In genomic region chr7:62407803-62408202, GRCm38 (mm10) we compare ENCODE assay signal across 27 mouse cellular contexts. TPM values are rescaled to one million over a fixed set of nuclear protein-coding genes. Genes with fewer than 3 reads are reported as not detected.
DNase-seq lines count a peak whose midpoint lies in the region; ATAC-seq and TF ChIP-seq lines count a peak whose summit lies in the region.
"Had no signal": no experiment of that assay in that cellular context is flagged by ENCODE, and none has a peak within 500 bp of the region (broad histone marks: within the 10 kb centered on the region; RNA-seq: fewer than 3 reads in every experiment).

No protein-coding gene starts in this region.

- H3K9me3 ChIP-seq in forebrain, embryonic 11.5 days (ENCODE audit: control insufficient read depth, low read length) = no peaks in the 10 kb centered on the region
- H3K9me3 ChIP-seq in forebrain, embryonic 14.5 days (replicated peaks; ENCODE audit: control insufficient read depth, low read length) = no peaks in the 10 kb centered on the region; the same call in 1 of the 2 replicates
- H3K9me3 ChIP-seq in hindbrain, embryonic 11.5 days (ENCODE audit: control insufficient read depth, low read length) = no peaks in the 10 kb centered on the region
- 0 out of 2 replicates have a peak, but pooled peaks cover 4% of the 10 kb centered on the region for H3K9me3 ChIP-seq in hindbrain, embryonic 12.5 days (replicated peaks)
- H3K9me3 ChIP-seq in midbrain, embryonic 12.5 days = no peaks in the 10 kb centered on the region
- H3K9me3 ChIP-seq in midbrain, postnatal 0 days (ENCODE audit: low read length) = 0 out of 2 replicates have a peak, but pooled peaks cover 4% of the 10 kb centered on the region
- H3K9me3 ChIP-seq: heart, embryonic 10.5 days had no signal

- H3K4me1 ChIP-seq in forebrain, embryonic 11.5 days (replicated peaks; ENCODE audit: control insufficient read depth, insufficient read depth, low read length) = peaks cover 4% of the 10 kb centered on the region; the same call in 1 of the 2 replicates
- no peaks in the 10 kb centered on the region for H3K4me1 ChIP-seq in forebrain, embryonic 14.5 days (ENCODE audit: control insufficient read depth, insufficient read depth, low read length)
- H3K4me1 ChIP-seq in hindbrain, embryonic 11.5 days (replicated peaks; ENCODE audit: control insufficient read depth, insufficient read depth, low read length) = 0 out of 2 replicates have a peak, but pooled peaks cover 2% of the 10 kb centered on the region
- peaks cover 6% of the 10 kb centered on the region; the same call in 1 of the 2 replicates for H3K4me1 ChIP-seq in hindbrain, embryonic 12.5 days
- H3K4me1 ChIP-seq in midbrain, embryonic 12.5 days = peaks cover 25% of the 10 kb centered on the region; the same call in 1 of the 2 replicates
- no peaks in the 10 kb centered on the region for H3K4me1 ChIP-seq in midbrain, postnatal 0 days (ENCODE audit: insufficient read depth, low read length)
- H3K4me1 ChIP-seq: heart, embryonic 10.5 days; heart, embryonic 13.5 days had no signal

- no peak for TF ChIP-seq CTCF in midbrain, postnatal 0 days (IDR thresholded peaks at IDR 0.05)

- no peak overlapping the region for H3K9ac ChIP-seq in forebrain, embryonic 11.5 days (ENCODE audit: low read length)
- H3K9ac ChIP-seq in forebrain, embryonic 14.5 days (ENCODE audit: low read length) = no peak overlapping the region
- no peak overlapping the region for H3K9ac ChIP-seq in hindbrain, embryonic 11.5 days (ENCODE audit: low read depth, low read length)
- no peak overlapping the region for H3K9ac ChIP-seq in hindbrain, embryonic 12.5 days
- H3K9ac ChIP-seq in midbrain, embryonic 12.5 days (replicated peaks) = no peak overlapping the region
- H3K9ac ChIP-seq in midbrain, postnatal 0 days (replicated peaks; ENCODE audit: low read length, poor library complexity, severe bottlenecking) = no peak overlapping the region
- H3K9ac ChIP-seq: heart, embryonic 13.5 days; hindbrain, embryonic 14.5 days had no signal

- DNase-seq in forebrain, embryonic 11.5 days (ENCODE audit: low spot score) = no peak
- no peak for DNase-seq in forebrain, embryonic 14.5 days (ENCODE audit: low spot score)
- DNase-seq in hindbrain, embryonic 11.5 days (ENCODE audit: low spot score) = peak; percentile 26
- no peak for DNase-seq in midbrain, postnatal 0 days (ENCODE audit: low spot score)
- DNase-seq: adrenal gland, adult 2 months; adrenal gland, postnatal 14 days; cerebellum, adult 11 months; cerebellum, adult 2 months; cerebellum, adult 9-11 months; cerebellum, postnatal 25 days; gastrocnemius, postnatal 10 days; gastrocnemius, postnatal 36 days; heart, adult 2 months; heart, postnatal 14 days; heart, postnatal 4 days had no signal

- peak overlapping the region; percentile 71; the same call in 1 of the 2 replicates for H3K27ac ChIP-seq in forebrain, embryonic 11.5 days (ENCODE audit: low read depth, low read length)
- no peak overlapping the region for H3K27ac ChIP-seq in forebrain, embryonic 14.5 days (ENCODE audit: low read depth, low read length)
- H3K27ac ChIP-seq in hindbrain, embryonic 11.5 days (ENCODE audit: low read depth, low read length) = no peak overlapping the region
- no peak overlapping the region for H3K27ac ChIP-seq in hindbrain, embryonic 12.5 days
- H3K27ac ChIP-seq in midbrain, embryonic 12.5 days (replicated peaks) = no peak overlapping the region
- no peak overlapping the region for H3K27ac ChIP-seq in midbrain, postnatal 0 days (ENCODE audit: low read depth, low read length)
- H3K27ac ChIP-seq: forebrain, embryonic 13.5 days; heart, adult 2 months; heart, embryonic 10.5 days; heart, embryonic 13.5 days; hindbrain, embryonic 14.5 days had no signal

- no peak overlapping the region for H3K4me3 ChIP-seq in forebrain, embryonic 11.5 days (ENCODE audit: low read depth, low read length)
- no peak overlapping the region for H3K4me3 ChIP-seq in forebrain, embryonic 14.5 days (ENCODE audit: low read depth, low read length)
- H3K4me3 ChIP-seq in hindbrain, embryonic 11.5 days (ENCODE audit: low read depth, low read length) = no peak overlapping the region
- H3K4me3 ChIP-seq in hindbrain, embryonic 12.5 days = no peak overlapping the region
- no peak overlapping the region for H3K4me3 ChIP-seq in midbrain, embryonic 12.5 days
- no peak overlapping the region for H3K4me3 ChIP-seq in midbrain, postnatal 0 days (ENCODE audit: low read depth, low read length)
- H3K4me3 ChIP-seq: heart, adult 2 months; heart, embryonic 10.5 days; heart, embryonic 13.5 days had no signal

- peak overlapping the region; percentile 15; the same call in 1 of the 2 replicates for H3K4me2 ChIP-seq in forebrain, embryonic 11.5 days (ENCODE audit: low read depth, low read length, severe bottlenecking)
- H3K4me2 ChIP-seq in forebrain, embryonic 14.5 days (ENCODE audit: low read length) = no peak overlapping the region
- no peak overlapping the region for H3K4me2 ChIP-seq in hindbrain, embryonic 11.5 days (replicated peaks; ENCODE audit: low read depth, low read length)
- no peak overlapping the region for H3K4me2 ChIP-seq in hindbrain, embryonic 12.5 days (replicated peaks)
- 0 out of 2 replicates have a peak overlapping the region, but pooled peaks have one; percentile 2 for H3K4me2 ChIP-seq in midbrain, embryonic 12.5 days (replicated peaks)
- H3K4me2 ChIP-seq in midbrain, postnatal 0 days (ENCODE audit: low read depth, low read length, poor library complexity, severe bottlenecking) = no peak overlapping the region

- no peaks in the 10 kb centered on the region for H3K27me3 ChIP-seq in forebrain, embryonic 11.5 days (ENCODE audit: control insufficient read depth, insufficient read depth, low read length)
- no peaks in the 10 kb centered on the region for H3K27me3 ChIP-seq in forebrain, embryonic 14.5 days (replicated peaks; ENCODE audit: control insufficient read depth, insufficient read depth, low read length)
- H3K27me3 ChIP-seq in hindbrain, embryonic 11.5 days (ENCODE audit: control insufficient read depth, insufficient read depth, low read length) = no peaks in the 10 kb centered on the region
- no peaks in the 10 kb centered on the region for H3K27me3 ChIP-seq in hindbrain, embryonic 12.5 days
- no peaks in the 10 kb centered on the region for H3K27me3 ChIP-seq in midbrain, embryonic 12.5 days
- H3K27me3 ChIP-seq in midbrain, postnatal 0 days (ENCODE audit: insufficient read depth, low read length) = no peaks in the 10 kb centered on the region
- H3K27me3 ChIP-seq: forebrain, embryonic 13.5 days had no signal

- WGBS in forebrain, embryonic 11.5 days = 34% methylated on average over 3 of the region's 3 CpGs
- 32% methylated on average over 3 of the region's 3 CpGs for WGBS in forebrain, embryonic 14.5 days
- WGBS in hindbrain, embryonic 11.5 days = 35% methylated on average over 3 of the region's 3 CpGs
- WGBS in hindbrain, embryonic 12.5 days = 40% methylated on average over 3 of the region's 3 CpGs
- WGBS in midbrain, embryonic 12.5 days = 30% methylated on average over 3 of the region's 3 CpGs
- WGBS in midbrain, postnatal 0 days = 41% methylated on average over 3 of the region's 3 CpGs

- peak; percentile 58; the same call in 1 of the 2 replicates for ATAC-seq in forebrain, embryonic 11.5 days (replicated peaks; ENCODE audit: low FRiP score)
- no peak for ATAC-seq in forebrain, embryonic 14.5 days
- no peak for ATAC-seq in hindbrain, embryonic 11.5 days (ENCODE audit: low FRiP score)
- no peak for ATAC-seq in hindbrain, embryonic 12.5 days (ENCODE audit: low FRiP score)
- peak; percentile 64; the same call in 1 of the 2 replicates for ATAC-seq in midbrain, embryonic 12.5 days (ENCODE audit: low FRiP score, low read depth)
- no peak for ATAC-seq in midbrain, postnatal 0 days (ENCODE audit: low FRiP score)
- ATAC-seq: CD4-positive, CD25-positive, alpha-beta regulatory T cell, adult 4 months; forebrain, embryonic 13.5 days; intestine, postnatal 0 days had no signal

- no peaks in the 10 kb centered on the region for H3K36me3 ChIP-seq in forebrain, embryonic 11.5 days (ENCODE audit: control insufficient read depth, insufficient read depth, low read length)
- no peaks in the 10 kb centered on the region for H3K36me3 ChIP-seq in forebrain, embryonic 14.5 days (ENCODE audit: control insufficient read depth, insufficient read depth, low read length)
- H3K36me3 ChIP-seq in hindbrain, embryonic 11.5 days (ENCODE audit: control insufficient read depth, insufficient read depth, low read length) = no peaks in the 10 kb centered on the region
- H3K36me3 ChIP-seq in hindbrain, embryonic 12.5 days = no peaks in the 10 kb centered on the region
- no peaks in the 10 kb centered on the region for H3K36me3 ChIP-seq in midbrain, embryonic 12.5 days
- no peaks in the 10 kb centered on the region for H3K36me3 ChIP-seq in midbrain, postnatal 0 days (ENCODE audit: insufficient read depth, low read length)
- H3K36me3 ChIP-seq: heart, embryonic 10.5 days; heart, embryonic 13.5 days had no signal

RNA-seq across cellular contexts. Expression of gene Mkrn3, which starts 12.1 kb away (rescaled TPM):
- polyA plus RNA-seq in forebrain, embryonic 11.5 days (2014; fragmentation: Nextera tagmentation; extraction: Ambion mirVana) = 19.3 and 20.7 TPM in 2 replicates
- polyA plus RNA-seq in forebrain, embryonic 14.5 days (2014; fragmentation: Nextera tagmentation; extraction: Ambion mirVana) = 20.0 and 23.7 TPM in 2 replicates
- 16.6 and 17.5 TPM in 2 replicates for polyA plus RNA-seq in hindbrain, embryonic 11.5 days (2014; fragmentation: Nextera tagmentation; extraction: Ambion mirVana)
- polyA plus RNA-seq in hindbrain, embryonic 12.5 days (2016; fragmentation: Nextera tagmentation; extraction: Ambion mirVana) = 19.1 and 21.0 TPM in 2 replicates
- 25.2 and 26.4 TPM in 2 replicates for polyA plus RNA-seq in midbrain, embryonic 12.5 days (2016; fragmentation: Nextera tagmentation; extraction: Ambion mirVana)
- 39.5 and 42.4 TPM in 2 replicates for total RNA-seq in midbrain, postnatal 0 days (2014; rRNA removed)
- 30.9 and 31.5 TPM in 2 replicates for polyA plus RNA-seq in midbrain, postnatal 0 days (2015; fragmentation: Nextera tagmentation; extraction: Ambion mirVana)
- total RNA-seq: MEL had no signal
- polyA plus RNA-seq: CD4-positive, CD25-positive, alpha-beta regulatory T cell, adult 4 months had no signal

RNA-seq across cellular contexts. Expression of gene Magel2, which starts 31.0 kb away (rescaled TPM):
- 12.5 and 13.9 TPM in 2 replicates for polyA plus RNA-seq in forebrain, embryonic 11.5 days (2014; fragmentation: Nextera tagmentation; extraction: Ambion mirVana)
- polyA plus RNA-seq in forebrain, embryonic 14.5 days (2014; fragmentation: Nextera tagmentation; extraction: Ambion mirVana) = 11.8 and 14.0 TPM in 2 replicates
- polyA plus RNA-seq in hindbrain, embryonic 11.5 days (2014; fragmentation: Nextera tagmentation; extraction: Ambion mirVana) = 9.5 and 11.3 TPM in 2 replicates
- 17.5 and 18.0 TPM in 2 replicates for polyA plus RNA-seq in hindbrain, embryonic 12.5 days (2016; fragmentation: Nextera tagmentation; extraction: Ambion mirVana)
- 14.6 and 20.2 TPM in 2 replicates for polyA plus RNA-seq in midbrain, embryonic 12.5 days (2016; fragmentation: Nextera tagmentation; extraction: Ambion mirVana)
- total RNA-seq in midbrain, postnatal 0 days (2014; rRNA removed) = 22.1 and 26.5 TPM in 2 replicates
- polyA plus RNA-seq in midbrain, postnatal 0 days (2015; fragmentation: Nextera tagmentation; extraction: Ambion mirVana) = 19.3 and 25.4 TPM in 2 replicates
- total RNA-seq: common myeloid progenitor, adult 5-6 weeks; gastrocnemius, adult 18-20 months; gastrocnemius, postnatal 36 days; granulocyte monocyte progenitor cell, adult 5-6 weeks; heart, adult 2 months; heart, postnatal 14 days; MEL had no signal
- polyA plus RNA-seq: CD4-positive, CD25-positive, alpha-beta regulatory T cell, adult 4 months had no signal

RNA-seq across cellular contexts. Expression of gene Peg12, which starts 56.5 kb away (rescaled TPM):
- polyA plus RNA-seq in forebrain, embryonic 11.5 days (2014; fragmentation: Nextera tagmentation; extraction: Ambion mirVana) = 105 and 108 TPM in 2 replicates
- 18.9 and 25.5 TPM in 2 replicates for polyA plus RNA-seq in forebrain, embryonic 14.5 days (2014; fragmentation: Nextera tagmentation; extraction: Ambion mirVana)
- polyA plus RNA-seq in hindbrain, embryonic 11.5 days (2014; fragmentation: Nextera tagmentation; extraction: Ambion mirVana) = 70.1 and 74.3 TPM in 2 replicates
- 47.3 and 48.5 TPM in 2 replicates for polyA plus RNA-seq in hindbrain, embryonic 12.5 days (2016; fragmentation: Nextera tagmentation; extraction: Ambion mirVana)
- polyA plus RNA-seq in midbrain, embryonic 12.5 days (2016; fragmentation: Nextera tagmentation; extraction: Ambion mirVana) = 67.3 and 74.3 TPM in 2 replicates
- total RNA-seq in midbrain, postnatal 0 days (2014; rRNA removed) = 4.6 and 5.7 TPM in 2 replicates
- 6.0 and 6.6 TPM in 2 replicates for polyA plus RNA-seq in midbrain, postnatal 0 days (2015; fragmentation: Nextera tagmentation; extraction: Ambion mirVana)
- total RNA-seq: MEL had no signal
- polyA plus RNA-seq: CD4-positive, CD25-positive, alpha-beta regulatory T cell, adult 4 months had no signal

Comparison
In these comparisons a context has a peak if more than half of its experiments do, and no peak if none do; other contexts are left out.
1. ATAC-seq: peak in forebrain, embryonic 11.5 days (single experiment) and midbrain, embryonic 12.5 days (single experiment); none in forebrain, embryonic 14.5 days (single experiment), hindbrain, embryonic 11.5 days (single experiment), hindbrain, embryonic 12.5 days (single experiment) and midbrain, postnatal 0 days (single experiment).
2. H3K4me2 ChIP-seq: peak in forebrain, embryonic 11.5 days (single experiment) and midbrain, embryonic 12.5 days (single experiment); none in forebrain, embryonic 14.5 days (single experiment), hindbrain, embryonic 11.5 days (single experiment), hindbrain, embryonic 12.5 days (single experiment) and midbrain, postnatal 0 days (single experiment).